Mouse (Mus musculus) heart, adult 8-10 months (tissue): ENCODE data around the gene Anxa5. TPM values are rescaled to one million over a fixed set of nuclear protein-coding genes. Genes with fewer than 3 reads are reported as not detected.

Source experiments
- DNase-seq: peaks from one replicate; pipeline ENCODE4 v3.0.0; 2022; ENCODE audit warnings: low spot score
- microRNA-seq: library from miRNA; unstranded; fragments of <30 nt; microRNA quantifications from one replicate; pipeline ENCODE4 v1.2.0, GENCODE M21; 2022
- total RNA-seq, 4 experiments: library from RNA; stranded (reverse); gene quantifications; 2 replicates each; pipeline ENCODE4 v1.2.4; 2022

Gene Anxa5
- total RNA-seq, 4 experiments from 2014 or later = 107 to 114 (median 108) TPM

DNA sequence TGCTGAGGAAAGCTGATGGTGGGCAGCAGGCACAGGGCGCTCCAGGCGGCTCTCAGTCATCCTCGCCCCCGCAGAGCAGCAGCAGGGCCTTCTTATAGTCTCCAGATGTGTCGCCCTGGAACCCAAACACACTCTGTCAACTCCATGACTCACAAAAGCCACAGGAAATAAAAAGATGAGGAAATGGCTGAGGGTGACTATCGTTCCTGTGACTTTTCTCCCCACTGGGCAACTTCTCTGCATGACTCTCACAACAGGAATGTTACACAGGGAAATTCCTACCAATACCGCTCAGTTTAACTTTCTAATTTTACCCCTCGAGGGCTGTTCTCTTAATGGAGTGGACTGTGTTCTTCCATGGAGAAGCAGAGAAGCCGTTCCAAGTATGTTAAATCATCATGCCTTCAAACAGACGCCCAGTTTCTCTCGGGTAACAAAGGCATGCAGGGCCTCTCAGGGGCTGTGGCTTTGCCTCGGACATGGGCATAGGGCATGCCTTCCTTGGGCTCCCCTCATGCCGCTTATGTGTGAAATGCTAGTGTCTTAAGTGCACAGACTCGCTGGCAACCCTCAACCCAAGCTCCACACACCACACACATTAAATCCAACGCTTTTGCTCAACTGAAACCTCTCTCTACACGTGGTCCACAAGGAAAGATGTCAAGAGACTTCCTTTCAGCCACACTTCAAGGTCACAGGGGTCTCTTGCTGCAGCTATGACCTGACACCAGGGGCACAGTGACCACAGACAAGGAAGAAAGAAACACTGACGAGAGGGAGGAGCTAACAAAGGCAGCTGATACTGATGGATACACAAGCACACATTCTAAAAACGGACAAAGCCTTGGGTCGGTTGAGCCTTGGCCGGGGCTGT lies 26.2 kb downstream of the Anxa5 start:
- peak; percentile 39 for DNase-seq

DNA sequence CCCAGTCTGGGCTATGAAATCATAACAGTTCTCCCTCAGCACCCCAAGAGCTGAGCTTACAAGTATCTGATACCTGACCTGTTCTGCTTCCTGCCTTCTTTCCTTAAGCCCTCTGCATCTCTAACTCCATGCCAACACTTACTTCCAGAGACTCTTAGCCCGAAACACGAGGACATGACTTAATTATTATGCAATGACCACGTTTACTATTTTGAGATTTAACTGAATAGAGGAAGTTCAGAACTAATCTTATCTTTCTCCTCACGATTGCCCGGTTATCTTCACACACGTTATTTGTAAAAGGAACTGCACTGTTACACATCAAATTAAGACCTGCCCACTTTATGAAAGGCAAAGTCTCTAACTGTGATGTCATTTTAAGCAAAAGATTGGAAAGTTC lies 28.8 kb downstream of the Anxa5 start:
- no peak for DNase-seq

DNA sequence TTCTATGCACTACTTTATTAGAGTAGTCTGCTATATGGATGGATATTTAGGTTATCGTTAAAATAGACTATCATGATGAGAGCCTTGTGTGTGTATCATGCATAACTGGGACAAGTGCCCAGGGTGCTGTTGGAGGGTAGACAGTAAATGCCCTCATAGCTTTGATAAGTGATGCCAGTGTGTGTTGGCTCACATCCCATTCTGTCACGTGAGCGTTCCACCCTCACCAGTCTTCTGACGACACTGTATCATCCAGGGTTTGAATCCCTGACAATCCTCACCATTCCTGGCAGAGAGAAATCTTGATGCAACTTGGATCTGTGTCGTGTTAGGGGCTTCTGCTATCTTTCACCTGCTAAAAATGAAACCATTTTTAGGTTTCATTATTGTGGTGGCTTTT lies 29.2 kb downstream of the Anxa5 start:
- DNase-seq = no peak

DNA sequence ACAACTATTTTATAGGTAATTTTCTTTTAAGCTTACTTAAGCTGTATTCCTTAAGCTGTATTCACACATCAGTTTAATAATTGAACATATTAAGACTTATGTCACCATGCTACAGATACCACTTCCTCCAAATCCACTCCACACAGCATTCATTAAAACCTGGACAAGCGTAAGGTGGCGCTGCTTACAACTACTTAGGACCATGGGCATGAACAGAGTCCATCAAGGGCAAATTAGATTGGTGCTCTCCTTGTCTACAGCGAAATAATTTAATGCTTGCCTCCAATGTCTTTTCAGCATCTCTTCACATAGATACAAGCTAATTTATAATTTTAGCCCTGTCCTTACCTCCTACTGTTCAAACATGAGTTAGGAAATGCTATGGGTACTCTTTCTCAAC lies 29.7 kb downstream of the Anxa5 start:
- DNase-seq = no peak

DNA sequence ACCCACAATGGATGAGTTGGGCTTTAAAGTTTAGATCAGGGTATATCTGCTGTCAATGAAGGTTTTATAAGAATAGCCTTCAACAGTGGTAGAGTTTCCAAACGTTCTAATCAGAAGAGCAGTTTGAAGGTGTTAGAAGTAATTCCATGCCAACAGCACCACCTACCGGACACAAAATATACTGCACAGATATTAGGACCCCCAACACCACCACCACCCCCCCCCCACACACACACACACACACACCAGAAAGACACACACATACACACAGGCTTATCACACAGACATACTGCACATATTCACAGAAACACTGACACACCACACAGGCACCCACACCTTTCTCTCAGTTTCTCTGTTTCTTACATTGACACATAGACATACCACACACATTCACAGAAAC lies 33.3 kb downstream of the Anxa5 start:
- DNase-seq = peak; percentile 50

DNA sequence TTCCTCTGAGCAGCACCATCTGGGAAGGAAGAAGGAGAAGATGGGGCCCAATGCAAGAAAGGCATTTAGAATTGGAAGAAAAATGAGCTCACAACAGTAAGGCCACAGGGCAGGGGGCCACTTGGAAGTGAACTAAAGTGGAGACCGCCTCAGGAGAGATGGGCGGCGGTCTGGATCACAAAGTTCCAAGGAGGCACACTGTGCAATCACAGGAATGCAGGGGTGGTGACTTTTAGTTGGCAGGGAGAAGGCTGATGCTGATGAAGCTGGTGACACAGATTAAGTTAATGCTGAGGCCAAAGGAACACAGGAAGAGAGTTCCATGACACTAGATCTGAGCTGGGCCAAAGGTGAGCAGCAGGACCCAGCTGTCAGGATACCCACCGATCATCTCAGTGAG lies 35.4 kb downstream of the Anxa5 start:
- peak; percentile 18 for DNase-seq

DNA sequence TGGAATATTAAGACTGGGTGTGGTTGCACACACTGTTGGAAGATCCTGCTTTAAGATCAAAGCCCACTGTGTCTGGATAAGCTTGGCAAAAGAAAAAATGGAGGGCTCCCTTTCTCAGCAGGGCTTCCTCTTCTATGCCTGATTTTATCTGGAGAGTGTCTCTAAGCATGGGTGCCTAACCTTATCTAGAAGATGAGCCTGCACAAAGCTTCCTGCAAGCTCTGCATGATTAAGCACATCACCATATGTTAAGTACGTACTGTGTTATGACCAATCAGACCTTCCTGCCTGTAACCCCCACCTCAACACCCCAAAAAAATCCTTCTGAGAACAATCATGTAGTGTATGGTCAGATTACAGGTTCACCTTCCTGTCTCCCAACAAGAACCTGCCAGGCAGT lies 45.3 kb downstream of the Anxa5 start:
- DNase-seq = no peak

DNA sequence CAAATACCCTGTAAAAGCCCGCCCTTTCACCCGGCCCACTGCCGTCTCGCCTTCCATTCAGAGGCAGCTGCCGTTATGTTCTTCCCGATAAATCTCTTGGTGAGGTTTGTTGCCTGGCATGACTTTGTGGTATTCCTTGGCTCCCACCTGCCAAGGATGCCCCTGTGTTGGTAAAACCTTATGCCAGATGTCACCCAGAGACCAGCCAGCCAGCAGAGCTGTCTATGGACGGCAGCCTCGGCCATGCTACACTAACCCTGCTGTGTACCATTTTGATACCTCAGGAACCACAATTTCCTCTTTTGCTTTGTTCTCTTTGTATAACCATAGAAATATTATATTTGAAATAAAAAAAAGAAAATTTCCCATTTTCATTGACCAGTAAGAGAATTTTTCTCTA lies 48.3 kb downstream of the Anxa5 start:
- no peak for DNase-seq

DNA sequence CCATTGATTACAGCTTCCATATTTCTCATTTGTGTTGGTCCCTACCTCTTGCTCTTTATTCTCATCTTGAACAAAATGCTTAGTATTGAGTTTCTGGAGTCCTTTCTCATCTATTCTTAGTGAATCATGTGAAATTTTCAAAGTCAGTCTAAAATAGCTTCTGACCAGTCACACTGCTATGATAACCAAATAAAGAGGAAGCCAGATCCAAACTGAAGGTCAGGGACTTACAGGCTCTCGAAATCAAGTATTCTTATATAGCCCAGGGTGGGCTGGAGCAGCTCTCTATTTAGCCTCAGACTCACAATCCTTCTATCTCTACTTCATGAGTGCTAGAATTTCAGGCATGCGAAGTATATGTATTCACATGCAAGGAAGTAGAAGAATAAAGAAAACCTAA lies 66.2 kb downstream of the Anxa5 start:
- DNase-seq = peak; percentile 28

DNA sequence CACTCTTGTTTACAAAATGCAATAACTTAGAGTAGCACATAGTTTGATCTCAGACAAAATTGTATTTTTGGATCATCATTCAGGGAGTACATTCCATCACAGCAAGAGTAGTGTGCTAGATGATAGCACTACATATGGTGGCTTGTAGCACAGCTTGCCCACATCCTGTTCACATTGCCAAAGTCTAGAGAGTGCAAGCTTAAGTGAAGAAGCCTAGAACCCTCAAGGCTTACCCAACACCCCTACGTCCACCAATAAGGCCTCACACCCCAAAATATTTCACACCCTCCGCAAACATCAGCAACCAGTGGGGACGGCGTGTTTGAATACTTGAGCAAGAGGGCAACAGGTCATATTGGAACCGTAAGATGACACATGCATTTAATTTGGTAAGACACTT lies 68.7 kb downstream of the Anxa5 start:
- DNase-seq = no peak

DNA sequence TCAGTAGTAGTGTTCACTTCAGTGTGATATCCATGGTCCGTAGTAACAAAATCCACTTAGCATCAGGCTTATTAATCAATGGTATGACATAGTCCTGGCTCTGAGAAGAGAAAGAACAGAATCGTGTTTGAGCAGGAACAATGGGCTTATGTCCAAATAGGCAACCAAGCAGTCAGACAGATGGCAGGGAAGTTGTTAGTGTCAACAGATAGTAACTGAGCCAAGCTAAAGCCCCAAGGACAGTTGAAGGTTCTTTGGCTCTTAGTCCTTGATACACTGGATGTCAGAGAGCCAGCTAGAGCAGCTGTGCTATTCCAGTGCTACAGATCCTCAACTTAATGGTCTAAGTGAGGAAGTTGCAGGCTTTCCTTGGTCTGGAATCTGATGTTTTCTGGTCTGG lies 69.4 kb downstream of the Anxa5 start:
- peak; percentile 73 for DNase-seq

DNA sequence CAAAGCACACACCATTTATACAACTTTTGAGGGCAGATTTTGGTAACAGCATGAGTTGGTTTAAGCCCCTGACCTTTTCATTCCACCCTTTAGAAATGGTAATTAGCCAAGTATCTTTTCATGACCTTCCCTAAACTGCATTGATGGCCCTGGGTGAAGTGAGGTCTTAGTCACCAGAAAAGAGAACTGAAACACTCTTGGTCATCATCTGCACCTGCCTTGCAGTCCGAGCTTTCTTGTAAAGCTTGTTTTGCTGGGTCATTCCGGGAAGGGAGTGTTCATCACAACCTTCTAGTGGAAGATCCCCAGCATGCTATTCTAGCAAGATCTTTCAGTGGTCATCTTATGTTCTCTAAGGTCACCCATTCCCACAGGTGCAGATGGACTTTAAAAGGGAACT lies 73.8 kb downstream of the Anxa5 start:
- no peak for DNase-seq

DNA sequence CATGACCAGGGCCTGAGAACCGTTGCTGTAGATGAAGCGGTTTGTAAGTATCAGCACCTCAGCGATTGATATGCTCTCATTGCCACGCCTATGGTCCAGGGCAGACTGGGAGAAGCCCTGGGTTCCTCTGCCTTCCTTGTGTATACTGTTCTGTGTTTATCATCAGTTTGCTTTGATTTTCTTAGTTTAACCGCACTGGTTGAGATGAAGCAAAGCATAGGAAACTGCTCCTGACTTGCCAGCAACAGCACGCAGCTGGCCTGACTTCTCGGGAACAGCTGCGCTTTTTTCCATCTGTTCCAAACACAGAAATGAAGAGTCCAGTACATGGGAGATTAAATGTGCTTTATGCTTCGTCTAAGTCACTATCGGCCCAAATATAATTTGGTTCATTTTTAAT lies 75.0 kb downstream of the Anxa5 start:
- peak; percentile 21 for DNase-seq

Small RNAs within 50 kb of the gene (microRNA-seq; reads per million reads assigned to microRNA genes)
- not detected for gene Mir7009

Other genes with a start within 250 kb of the Anxa5 start
- gene 1810062G17Rik, start within 50 bp of the Anxa5 start, total RNA-seq = under 1 TPM in 2 of 4 experiments, not detected in 2; 0.32 to 0.87 TPM
- gene Gm11549, start 45.9 kb upstream of the Anxa5 start, total RNA-seq = not detected
- 10 to 100 TPM; 17.5 to 19.1 (median 18.5) TPM for gene Exosc9, start 76.7 kb upstream of the Anxa5 start, total RNA-seq
- 1 to 10 TPM in 1 of 4 experiments, under 1 TPM in 3; 0.25 to 1.3 (median 0.59) TPM for gene Ccna2, start 96.3 kb upstream of the Anxa5 start, total RNA-seq
- gene Bbs7, start 137.6 kb upstream of the Anxa5 start, total RNA-seq = 1 to 10 TPM; 5.9 to 7.7 (median 6.3) TPM
- 1 to 10 TPM; 4.0 to 7.4 (median 5.9) TPM for gene Trpc3, start 214.3 kb upstream of the Anxa5 start, total RNA-seq